Mouse (Mus musculus): Measurements from ENCODE around the gene Slc35b1. TPM values are rescaled to one million over a fixed set of nuclear protein-coding genes. Genes with fewer than 3 reads are reported as not detected.
"Not testable (repeated sequence)": the region's sequence is repeated elsewhere in the genome, so short reads cannot be mapped to it uniquely, and the experiment has no call there.

The Slc35b1 gene
- polyA plus RNA-seq, 1 experiment = 11.3 TPM

DNA sequence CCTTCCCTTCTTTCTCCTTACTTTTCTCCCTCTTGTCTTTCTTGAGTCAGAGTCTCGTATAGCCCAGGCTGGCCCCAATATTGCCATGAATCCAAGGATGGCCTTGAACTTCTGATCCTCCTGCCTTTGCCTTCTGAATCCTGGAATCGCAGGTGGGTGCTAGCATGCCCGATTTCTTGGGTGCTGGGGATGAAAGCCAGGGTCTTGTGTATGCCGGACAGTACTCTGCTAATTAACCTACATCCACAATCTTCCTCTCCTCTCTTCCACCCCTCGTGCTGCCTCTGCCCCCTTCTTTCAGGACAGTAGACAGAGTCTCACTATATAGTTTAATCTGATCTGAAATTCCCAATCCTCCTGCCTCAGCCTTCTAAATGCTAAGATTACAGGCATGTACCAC lies 17.1 kb downstream of the Slc35b1 start:
- H3K27me3 ChIP-seq (replicated peaks) = peaks cover 54% of the 10 kb centered on the region
- TF ChIP-seq GATA1 (IDR thresholded peaks at IDR 0.05; ENCODE audit: borderline replicate concordance, low read length) (no peak), FLI1 (IDR thresholded peaks at IDR 0.05; ENCODE audit: low read length) (no peak)
- H3K4me3 ChIP-seq (replicated peaks) = no peak overlapping the region
- H3K36me3 ChIP-seq (replicated peaks; ENCODE audit: low read length) = no peaks in the 10 kb centered on the region
- peaks cover 21% of the 10 kb centered on the region for H3K4me1 ChIP-seq
- no peaks in the 10 kb centered on the region for H3K9me3 ChIP-seq

- Histone ChIP-seq H3K9me3 (no peaks in the 10 kb centered on the region), H3K27me3 (replicated peaks) (peaks cover 51% of the 10 kb centered on the region), H3K4me1 (peaks cover 21% of the 10 kb centered on the region), H3K36me3 (replicated peaks; ENCODE audit: low read length) (no peaks in the 10 kb centered on the region), H3K4me3 (replicated peaks) (no peak overlapping the region)
- TF ChIP-seq GATA1 (IDR thresholded peaks at IDR 0.05; ENCODE audit: borderline replicate concordance, low read length) (no peak), FLI1 (IDR thresholded peaks at IDR 0.05; ENCODE audit: low read length) (no peak)
These were observed 17.7 kb downstream of the Slc35b1 start for GRCm38 (mm10) chr11:95402196-95402595.

DNA sequence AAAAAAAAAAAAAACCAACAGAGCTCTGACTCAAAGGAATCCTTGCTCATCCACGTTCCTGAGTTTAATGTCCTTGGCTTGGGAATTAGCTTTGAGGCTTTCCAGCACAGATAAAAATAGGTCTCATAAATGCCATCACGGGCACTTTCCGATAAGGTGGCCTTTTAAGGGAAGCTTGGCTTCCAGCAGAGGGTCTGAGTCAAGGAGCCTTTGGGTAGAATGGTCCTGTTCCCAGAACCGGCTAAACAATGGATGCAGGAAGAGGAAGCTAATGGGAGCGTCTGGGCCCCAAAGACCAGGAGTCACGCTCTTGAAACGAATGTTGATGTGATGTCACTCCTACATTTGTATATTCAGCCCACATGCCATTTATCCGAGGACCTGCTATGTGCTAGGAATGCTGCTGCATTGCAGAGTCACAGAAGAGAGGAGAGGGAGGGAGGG lies 18.2 kb downstream of the Slc35b1 start:
- no peak for TF ChIP-seq FLI1 (IDR thresholded peaks at IDR 0.05; ENCODE audit: low read length)
- no peak for TF ChIP-seq GATA1 (IDR thresholded peaks at IDR 0.05; ENCODE audit: borderline replicate concordance, low read length)
- peaks cover 51% of the 10 kb centered on the region for H3K27me3 ChIP-seq (replicated peaks)

GRCm38 (mm10) chr11:95403382-95404340 lies 19.2 kb downstream of the Slc35b1 start:
- no peaks in the 10 kb centered on the region for H3K36me3 ChIP-seq (replicated peaks; ENCODE audit: low read length)
- H3K4me3 ChIP-seq (replicated peaks) = peak overlapping the region; percentile 21
- no peaks in the 10 kb centered on the region for H3K9me3 ChIP-seq
- peaks cover 44% of the 10 kb centered on the region for H3K27me3 ChIP-seq (replicated peaks)
- TF ChIP-seq FLI1 (IDR thresholded peaks at IDR 0.05; ENCODE audit: low read length) = no peak
- no peak for TF ChIP-seq GATA1 (IDR thresholded peaks at IDR 0.05; ENCODE audit: borderline replicate concordance, low read length)
- peaks cover 21% of the 10 kb centered on the region for H3K4me1 ChIP-seq

More for the DNA sequence above, 18.2 kb downstream of the Slc35b1 start:
- Histone ChIP-seq H3K4me1 (peaks cover 21% of the 10 kb centered on the region), H3K36me3 (replicated peaks; ENCODE audit: low read length) (no peaks in the 10 kb centered on the region), H3K4me3 (replicated peaks) (no peak overlapping the region), H3K9me3 (no peaks in the 10 kb centered on the region)

DNA sequence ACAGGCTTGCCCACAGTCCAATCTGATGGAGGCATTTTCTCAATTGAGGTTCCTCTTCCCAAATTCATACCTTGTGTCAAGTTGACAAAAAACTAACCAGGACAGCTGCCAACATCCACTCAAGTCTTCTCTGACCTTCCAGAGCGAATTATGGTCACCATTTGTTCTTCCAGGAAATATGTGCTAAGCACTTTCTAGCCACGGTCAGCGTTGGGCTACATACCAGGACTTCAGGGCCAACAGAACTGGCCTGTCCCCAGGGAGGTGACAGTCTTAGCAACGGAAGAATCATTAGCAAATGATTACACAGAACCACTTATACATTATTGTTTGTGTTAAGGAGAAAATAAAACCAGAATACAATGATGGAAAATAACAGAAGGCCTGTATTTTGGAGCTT lies 21.3 kb downstream of the Slc35b1 start:
- Histone ChIP-seq H3K36me3 (replicated peaks; ENCODE audit: low read length) (no peaks in the 10 kb centered on the region), H3K4me3 (replicated peaks) (no peak overlapping the region), H3K27me3 (replicated peaks) (peaks cover 25% of the 10 kb centered on the region), H3K9me3 (no peaks in the 10 kb centered on the region), H3K4me1 (peaks cover 27% of the 10 kb centered on the region)
- TF ChIP-seq GATA1 (IDR thresholded peaks at IDR 0.05; ENCODE audit: borderline replicate concordance, low read length) (no peak), FLI1 (IDR thresholded peaks at IDR 0.05; ENCODE audit: low read length) (no peak)

DNA sequence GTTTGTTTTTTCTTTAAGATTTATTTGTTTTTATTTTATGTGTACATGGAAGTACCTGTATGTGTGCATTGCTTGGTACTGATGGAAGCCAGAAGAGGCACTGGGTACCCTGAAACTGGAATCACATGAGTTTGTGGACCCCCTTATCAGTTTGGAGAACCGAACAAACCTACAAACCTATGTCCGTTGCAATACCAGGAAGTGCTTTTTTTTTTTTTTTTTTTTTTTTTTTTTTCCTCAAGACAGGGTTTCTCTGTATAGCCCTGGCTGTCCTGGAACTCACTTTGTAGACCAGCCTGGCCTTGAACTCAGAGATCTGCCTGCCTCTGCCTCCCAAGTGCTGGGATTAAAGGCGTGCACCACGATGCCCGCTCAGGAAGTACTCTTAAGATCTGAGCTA lies 21.9 kb downstream of the Slc35b1 start:
- not testable (repeated sequence) for H3K36me3 ChIP-seq (replicated peaks; ENCODE audit: low read length); H3K4me3 ChIP-seq (replicated peaks); H3K9me3 ChIP-seq
- H3K4me1 ChIP-seq = peaks cover 27% of the 10 kb centered on the region
- H3K27me3 ChIP-seq (replicated peaks) = peaks cover 19% of the 10 kb centered on the region

DNA sequence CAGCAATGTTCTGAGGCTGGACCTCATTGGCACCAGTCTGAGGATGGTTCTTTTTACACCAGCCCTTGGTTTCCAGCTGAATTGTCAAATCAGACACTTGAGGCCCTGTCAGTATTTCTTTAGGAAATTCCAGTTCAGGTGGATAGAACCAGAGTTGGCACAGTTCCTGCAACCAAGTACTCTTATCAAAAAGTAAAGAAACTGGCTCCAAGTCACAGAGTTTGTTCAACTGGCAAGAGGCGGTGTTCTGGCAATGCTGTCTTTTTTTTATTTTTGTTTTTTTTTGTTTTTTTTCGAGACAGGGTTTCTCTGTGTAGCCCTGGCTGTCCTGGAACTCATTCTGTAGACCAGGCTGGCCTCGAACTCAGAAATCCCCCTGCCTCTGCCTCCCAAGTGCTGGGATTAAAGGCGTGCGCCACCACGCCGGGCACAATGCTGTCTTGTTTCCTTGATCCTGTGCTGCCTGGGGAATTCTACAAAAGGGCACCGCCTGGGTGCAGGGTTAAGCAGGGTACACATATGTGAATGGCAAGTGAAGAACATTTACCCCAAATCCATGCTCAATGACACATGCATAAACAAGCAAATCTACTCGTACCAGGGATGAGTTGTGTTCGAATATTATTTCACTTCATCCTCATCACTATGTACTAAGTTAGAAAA lies 25.1 kb downstream of the Slc35b1 start:
- no peak for TF ChIP-seq GATA1 (IDR thresholded peaks at IDR 0.05; ENCODE audit: borderline replicate concordance, low read length)
- TF ChIP-seq FLI1 (IDR thresholded peaks at IDR 0.05; ENCODE audit: low read length) = no peak
- Histone ChIP-seq H3K9me3 (no peaks in the 10 kb centered on the region), H3K4me3 (replicated peaks) (no peak overlapping the region), H3K27me3 (replicated peaks) (peaks cover 2% of the 10 kb centered on the region), H3K36me3 (replicated peaks; ENCODE audit: low read length) (no peaks in the 10 kb centered on the region), H3K4me1 (peaks cover 20% of the 10 kb centered on the region)

DNA sequence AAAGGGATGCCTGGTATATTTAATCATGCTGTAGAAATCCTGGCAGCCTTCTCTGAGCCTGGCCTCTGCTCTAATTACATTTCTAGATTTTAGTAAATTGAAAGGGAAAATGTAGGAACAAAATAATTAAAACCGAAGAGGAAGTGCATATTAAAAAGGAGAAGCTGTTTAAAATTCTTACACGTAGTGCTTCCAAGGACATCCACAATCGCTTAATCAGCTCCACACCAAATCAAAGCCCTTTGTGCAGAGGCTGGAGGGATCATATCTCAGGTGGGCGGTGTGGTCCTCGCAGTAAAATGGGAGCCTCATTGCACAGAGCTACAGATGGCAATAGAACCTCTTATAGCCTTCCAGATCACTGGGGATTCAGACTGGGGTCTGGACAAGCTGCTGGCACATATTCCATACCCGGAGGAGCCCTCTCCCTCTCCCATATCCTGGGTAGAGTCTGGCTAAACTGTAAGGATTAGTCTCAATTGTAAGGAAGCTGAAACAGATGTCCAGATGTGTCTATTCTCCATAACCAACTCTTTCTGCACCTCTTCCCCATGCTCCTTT lies 27.0 kb downstream of the Slc35b1 start:
- TF ChIP-seq FLI1 (IDR thresholded peaks at IDR 0.05; ENCODE audit: low read length) (no peak), GATA1 (IDR thresholded peaks at IDR 0.05; ENCODE audit: borderline replicate concordance, low read length) (no peak)
- H3K27me3 ChIP-seq (replicated peaks) = peaks cover 2% of the 10 kb centered on the region
- H3K4me3 ChIP-seq (replicated peaks) = no peak overlapping the region
- no peaks in the 10 kb centered on the region for H3K9me3 ChIP-seq
- no peaks in the 10 kb centered on the region for H3K36me3 ChIP-seq (replicated peaks; ENCODE audit: low read length)
- H3K4me1 ChIP-seq = peaks cover 31% of the 10 kb centered on the region

- peaks cover 2% of the 10 kb centered on the region for H3K27me3 ChIP-seq (replicated peaks)
- peaks cover 4% of the 10 kb centered on the region for H3K36me3 ChIP-seq (replicated peaks; ENCODE audit: low read length)
- no peaks in the 10 kb centered on the region for H3K9me3 ChIP-seq
- H3K4me3 ChIP-seq (replicated peaks) = no peak overlapping the region
- no peak for TF ChIP-seq FLI1 (IDR thresholded peaks at IDR 0.05; ENCODE audit: low read length)
- peaks cover 42% of the 10 kb centered on the region for H3K4me1 ChIP-seq
These were observed 28.1 kb downstream of the Slc35b1 start for GRCm38 (mm10) chr11:95412615-95413014.
